Comparison of ENCODE assay signal across 10 mouse cellular contexts in genomic region chr8:111573583-111573982, GRCm38 (mm10). TPM values are rescaled to one million over a fixed set of nuclear protein-coding genes. Genes with fewer than 3 reads are reported as not detected.
A peak's percentile ranks its signal among the peaks of the same experiment; 100 is the strongest.
DNase-seq lines count a peak whose midpoint lies in the region; ATAC-seq lines count a peak whose summit lies in the region.
"Had no signal": no experiment of that assay in that cellular context is flagged by ENCODE, and none has a peak within 500 bp of the region (broad histone marks: within the 10 kb centered on the region; RNA-seq: fewer than 3 reads in every experiment).

No protein-coding gene starts in this region.

- no peak for DNase-seq in forebrain, embryonic 11.5 days (ENCODE audit: low spot score)
- peak; percentile 37 to 53 for DNase-seq in CD8-positive naive resting alpha-beta T cell, adult 2 months (ENCODE audit: low read depth in 2 of 2, low spot score in 2 of 2)
- DNase-seq in spleen, postnatal 36 days (ENCODE audit: low spot score in 2 of 2): peak; percentile 39 to 48
- DNase-seq in layer of hippocampus, adult 18-20 months (ENCODE audit: low spot score in 2 of 2): no peak
- DNase-seq in limb, embryonic 10.5 days (ENCODE audit: low spot score): no peak

- H3K36me3 ChIP-seq in forebrain, embryonic 11.5 days (ENCODE audit: control insufficient read depth, insufficient read depth, low read length): no peaks in the 10 kb centered on the region
- H3K36me3 ChIP-seq in forebrain, embryonic 16.5 days (ENCODE audit: control insufficient read depth, insufficient read depth): no peaks in the 10 kb centered on the region
- H3K36me3 ChIP-seq in liver, embryonic 12.5 days: no peaks in the 10 kb centered on the region; the same call in 1 of the 2 replicates
- H3K36me3 ChIP-seq in limb, embryonic 10.5 days: peaks cover 47% of the 10 kb centered on the region

- H3K9me3 ChIP-seq in forebrain, embryonic 11.5 days (ENCODE audit: control insufficient read depth, low read length): no peaks in the 10 kb centered on the region
- H3K9me3 ChIP-seq in forebrain, embryonic 16.5 days (ENCODE audit: control insufficient read depth, low read length): no peaks in the 10 kb centered on the region
- H3K9me3 ChIP-seq in liver, embryonic 12.5 days (replicated peaks): no peaks in the 10 kb centered on the region
- no peaks in the 10 kb centered on the region for H3K9me3 ChIP-seq in limb, embryonic 10.5 days (replicated peaks)
- H3K9me3 ChIP-seq: limb, embryonic 13.5 days had no signal

- H3K4me1 ChIP-seq in forebrain, embryonic 11.5 days (replicated peaks; ENCODE audit: control insufficient read depth, insufficient read depth, low read length): peaks cover 4% of the 10 kb centered on the region; the same call in 1 of the 2 replicates
- peaks cover 20% of the 10 kb centered on the region for H3K4me1 ChIP-seq in forebrain, embryonic 16.5 days (replicated peaks; ENCODE audit: control insufficient read depth, insufficient read depth, low read length)
- H3K4me1 ChIP-seq in liver, embryonic 12.5 days: peaks cover 66% of the 10 kb centered on the region
- peaks cover 17% of the 10 kb centered on the region for H3K4me1 ChIP-seq in limb, embryonic 10.5 days

- H3K27me3 ChIP-seq in forebrain, embryonic 11.5 days (ENCODE audit: control insufficient read depth, insufficient read depth, low read length): no peaks in the 10 kb centered on the region
- no peaks in the 10 kb centered on the region for H3K27me3 ChIP-seq in forebrain, embryonic 16.5 days (replicated peaks; ENCODE audit: control insufficient read depth, insufficient read depth, low read length)
- no peaks in the 10 kb centered on the region for H3K27me3 ChIP-seq in liver, embryonic 12.5 days (replicated peaks)
- no peaks in the 10 kb centered on the region for H3K27me3 ChIP-seq in limb, embryonic 10.5 days (ENCODE audit: low read depth, poor library complexity, severe bottlenecking)
- H3K27me3 ChIP-seq: CH12.LX; limb, embryonic 13.5 days had no signal

- no peak overlapping the region for H3K4me2 ChIP-seq in forebrain, embryonic 11.5 days (ENCODE audit: low read depth, low read length, severe bottlenecking)
- no peak overlapping the region for H3K4me2 ChIP-seq in forebrain, embryonic 16.5 days (ENCODE audit: low read length)
- peak overlapping the region; percentile 72 for H3K4me2 ChIP-seq in liver, embryonic 12.5 days
- H3K4me2 ChIP-seq: limb, embryonic 13.5 days had no signal

- 26% methylated on average over 8 of the region's 8 CpGs for whole genome bisulfite sequencing in forebrain, embryonic 11.5 days
- 21% methylated on average over 8 of the region's 8 CpGs for WGBS in forebrain, embryonic 16.5 days
- 9% methylated on average over 8 of the region's 8 CpGs for WGBS in liver, embryonic 12.5 days (ENCODE audit: insufficient replicate concordance)
- WGBS in limb, embryonic 10.5 days: 39% methylated on average over 8 of the region's 8 CpGs

- no peak overlapping the region for H3K27ac ChIP-seq in forebrain, embryonic 11.5 days (ENCODE audit: low read depth, low read length)
- no peak overlapping the region for H3K27ac ChIP-seq in forebrain, embryonic 16.5 days (ENCODE audit: low read length)
- peak overlapping the region; percentile 84 for H3K27ac ChIP-seq in liver, embryonic 12.5 days
- H3K27ac ChIP-seq in limb, embryonic 10.5 days: no peak overlapping the region
- H3K27ac ChIP-seq: limb, embryonic 13.5 days had no signal

- no peak overlapping the region for H3K9ac ChIP-seq in forebrain, embryonic 11.5 days (ENCODE audit: low read length)
- H3K9ac ChIP-seq in forebrain, embryonic 16.5 days (replicated peaks; ENCODE audit: low read depth, low read length): no peak overlapping the region
- H3K9ac ChIP-seq in liver, embryonic 12.5 days: peak overlapping the region; percentile 56
- H3K9ac ChIP-seq: limb, embryonic 13.5 days had no signal

- peak; percentile 30 for ATAC-seq in forebrain, embryonic 11.5 days (replicated peaks; ENCODE audit: low FRiP score)
- no peak; the same call in 1 of the 2 replicates for ATAC-seq in forebrain, embryonic 16.5 days
- peak; percentile 99 for ATAC-seq in erythroblast, adult 5-6 weeks (replicated peaks; ENCODE audit: low FRiP score, poor library complexity, severe bottlenecking)
- peak; percentile 97 for ATAC-seq in liver, embryonic 12.5 days

- H3K4me3 ChIP-seq in forebrain, embryonic 11.5 days (ENCODE audit: low read depth, low read length): no peak overlapping the region
- H3K4me3 ChIP-seq in forebrain, embryonic 16.5 days (replicated peaks; ENCODE audit: low read length): no peak overlapping the region
- peak overlapping the region; percentile 54 for H3K4me3 ChIP-seq in liver, embryonic 12.5 days
- H3K4me3 ChIP-seq in limb, embryonic 10.5 days: no peak overlapping the region
- H3K4me3 ChIP-seq: limb, embryonic 13.5 days had no signal

RNA-seq across cellular contexts. Expression of gene Znrf1, which starts 37.7 kb away (rescaled TPM):
- 64.1 and 71.5 TPM in 2 replicates for polyA plus RNA-seq in forebrain, embryonic 11.5 days (2014; fragmentation: Nextera tagmentation; extraction: Ambion mirVana)
- 66.0 and 70.3 TPM in 2 replicates for polyA plus RNA-seq in forebrain, embryonic 16.5 days (2015; fragmentation: Nextera tagmentation; extraction: Ambion mirVana)
- 5.8 and 35.1 TPM in 2 replicates for total RNA-seq in erythroblast, adult 5-6 weeks (2015; ENCODE audit: low replicate concordance)
- 7.1 and 14.6 TPM in 2 replicates for total RNA-seq in erythroblast, adult 5-6 weeks (2017; ENCODE audit: low replicate concordance)
- polyA plus RNA-seq in liver, embryonic 12.5 days (2016; fragmentation: Nextera tagmentation; extraction: Ambion mirVana): 17.3 and 18.3 TPM in 2 replicates
- 100 to 1,000 TPM in 1 of 2 experiments, 10 to 100 TPM in 1; 97.9 to 102 TPM for total RNA-seq in layer of hippocampus, adult 18-20 months (2021)
- 42.1 and 44.8 TPM in 2 replicates for polyA plus RNA-seq in limb, embryonic 10.5 days (2016; fragmentation: Nextera tagmentation; extraction: Ambion mirVana)

RNA-seq across cellular contexts. Expression of gene Wdr59, which starts 51.7 kb away (rescaled TPM):
- polyA plus RNA-seq in forebrain, embryonic 11.5 days (2014; fragmentation: Nextera tagmentation; extraction: Ambion mirVana): 3.4 and 3.7 TPM in 2 replicates
- 8.3 and 9.4 TPM in 2 replicates for polyA plus RNA-seq in forebrain, embryonic 16.5 days (2015; fragmentation: Nextera tagmentation; extraction: Ambion mirVana)
- 1.7 and 3.1 TPM in 2 replicates for total RNA-seq in erythroblast, adult 5-6 weeks (2015; ENCODE audit: low replicate concordance)
- total RNA-seq in erythroblast, adult 5-6 weeks (2017; ENCODE audit: low replicate concordance): 2.0 and 3.3 TPM in 2 replicates
- 2.8 and 3.1 TPM in 2 replicates for polyA plus RNA-seq in liver, embryonic 12.5 days (2016; fragmentation: Nextera tagmentation; extraction: Ambion mirVana)
- 10 to 100 TPM; 22.4 to 23.5 TPM for total RNA-seq in layer of hippocampus, adult 18-20 months (2021)
- 5.7 and 6.4 TPM in 2 replicates for polyA plus RNA-seq in limb, embryonic 10.5 days (2016; fragmentation: Nextera tagmentation; extraction: Ambion mirVana)

RNA-seq across cellular contexts. Expression of gene Ldhd, which starts 56.6 kb away (rescaled TPM):
- polyA plus RNA-seq in forebrain, embryonic 11.5 days (2014; fragmentation: Nextera tagmentation; extraction: Ambion mirVana): 0.11 and 0.27 TPM in 2 replicates
- polyA plus RNA-seq in forebrain, embryonic 16.5 days (2015; fragmentation: Nextera tagmentation; extraction: Ambion mirVana): 0.71 TPM in 2 replicates
- not detected in 2 replicates for total RNA-seq in erythroblast, adult 5-6 weeks (2015; ENCODE audit: low replicate concordance)
- total RNA-seq in erythroblast, adult 5-6 weeks (2017; ENCODE audit: low replicate concordance): 0.42 TPM in 1 of 2 replicates, not detected in the other
- 0.11 and 0.12 TPM in 2 replicates for polyA plus RNA-seq in liver, embryonic 12.5 days (2016; fragmentation: Nextera tagmentation; extraction: Ambion mirVana)
- total RNA-seq in layer of hippocampus, adult 18-20 months (2021): 1 to 10 TPM; 7.0 to 8.3 TPM
- 0.11 and 0.25 TPM in 2 replicates for polyA plus RNA-seq in limb, embryonic 10.5 days (2016; fragmentation: Nextera tagmentation; extraction: Ambion mirVana)

Comparison
In these comparisons a context has a peak if more than half of its experiments do, and no peak if none do; other contexts are left out.
1. DNase-seq: peak in CD8-positive naive resting alpha-beta T cell, adult 2 months (2 of 2) and spleen, postnatal 36 days (2 of 2); none in forebrain, embryonic 11.5 days (single experiment), layer of hippocampus, adult 18-20 months (0 of 2) and limb, embryonic 10.5 days (single experiment).